Mouse (Mus musculus) hindbrain, embryonic 13.5 days (tissue): ENCODE measurements around the gene Siae. TPM values are rescaled to one million over a fixed set of nuclear protein-coding genes. Genes with fewer than 3 reads are reported as not detected.

Source experiments
- ATAC-seq: fragments of 200-750 bp; cut with Nextera tagmentation; 2 replicates; pipeline ENCODE4 v1.8.0; 2017; ENCODE audit warnings: moderate TSS enrichment; ENCODE audit not compliant: low FRiP score
- H3K27ac ChIP-seq: fragments of 300-500 bp; sonication (generic); 2 replicates; pipeline ENCODE4 v1.5.1; 2015; ENCODE audit warnings: inconsistent platforms, mild to moderate bottlenecking, moderate library complexity
- H3K27me3 ChIP-seq: fragments of 300-500 bp; sonication (generic); 2 replicates; pipeline ENCODE4 v1.6.1; 2015; ENCODE audit warnings: mild to moderate bottlenecking, inconsistent platforms
- H3K36me3 ChIP-seq: fragments of 300-500 bp; sonication (generic); 2 replicates; pipeline ENCODE4 v1.6.1; 2015; ENCODE audit warnings: mild to moderate bottlenecking, inconsistent platforms
- H3K4me1 ChIP-seq: fragments of 300-500 bp; sonication (generic); replicated peaks from 2 replicates; pipeline ENCODE4 v1.6.1; 2015; ENCODE audit warnings: inconsistent platforms
- H3K4me2 ChIP-seq: fragments of 300-500 bp; sonication (generic); 2 replicates; pipeline ENCODE4 v1.6.1; 2015; ENCODE audit warnings: inconsistent platforms, mild to moderate bottlenecking, moderate library complexity
- H3K4me3 ChIP-seq: fragments of 300-500 bp; sonication (generic); 2 replicates; pipeline ENCODE4 v1.5.1; 2015; ENCODE audit warnings: mild to moderate bottlenecking, inconsistent platforms
- H3K9ac ChIP-seq: fragments of 300-500 bp; sonication (generic); 2 replicates; pipeline ENCODE4 v1.6.1; 2015; ENCODE audit warnings: mild to moderate bottlenecking, inconsistent platforms
- H3K9me3 ChIP-seq: fragments of 300-500 bp; sonication (generic); 2 replicates; pipeline ENCODE4 v1.6.1; 2016; ENCODE audit warnings: inconsistent platforms
- WGBS: fragments of 180-500 bp; shearing (Covaris S2); methylation state at CpG from one replicate; pipeline ENCODE4 v1.1.7; 2015; 5-methylcytosine and 5-hydroxymethylcytosine counted together
- polyA plus RNA-seq: library from polyadenylated mRNA; unstranded; fragments of >200 nt; fragmentation: Nextera tagmentation; extraction: Ambion mirVana; gene quantifications from 2 replicates; pipeline ENCODE4 v1.2.1, GENCODE M21; 2015

The Siae gene
- polyA plus RNA-seq, 1 experiment from 2014 or later: 10.9 TPM

GRCm38 (mm10) chr9:37623981-37624380 lies 68.5 kb downstream of the Siae start:
- Histone ChIP-seq H3K27me3 (0 out of 2 replicates have a peak, but pooled peaks cover 2% of the 10 kb centered on the region), H3K27ac (peak overlapping the region; percentile 91; the same call in 1 of the 2 replicates), H3K9me3 (no peaks in the 10 kb centered on the region), H3K9ac (no peak overlapping the region), H3K4me1 (peaks cover 29% of the 10 kb centered on the region), H3K4me3 (no peak overlapping the region), H3K4me2 (no peak overlapping the region), H3K36me3 (no peaks in the 10 kb centered on the region)
- WGBS: 82% methylated on average over 3 of the region's 3 CpGs
- no peak for ATAC-seq

GRCm38 (mm10) chr9:37624502-37624901 lies 69.0 kb downstream of the Siae start:
- Histone ChIP-seq H3K9me3 (no peaks in the 10 kb centered on the region), H3K27ac (peak overlapping the region; percentile 91), H3K4me3 (no peak overlapping the region), H3K4me2 (no peak overlapping the region), H3K4me1 (peaks cover 29% of the 10 kb centered on the region), H3K27me3 (0 out of 2 replicates have a peak, but pooled peaks cover 2% of the 10 kb centered on the region), H3K9ac (no peak overlapping the region), H3K36me3 (no peaks in the 10 kb centered on the region)
- WGBS: 69% methylated on average over 1 of the region's 1 CpGs
- no peak for ATAC-seq

- peak; percentile 84 for ATAC-seq
- Histone ChIP-seq H3K36me3 (no peaks in the 10 kb centered on the region), H3K4me2 (peak overlapping the region; percentile 40), H3K9ac (peak overlapping the region; percentile 59; the same call in 1 of the 2 replicates), H3K27ac (peak overlapping the region; percentile 91), H3K9me3 (no peaks in the 10 kb centered on the region), H3K4me3 (no peak overlapping the region), H3K4me1 (peaks cover 29% of the 10 kb centered on the region), H3K27me3 (no peaks in the 10 kb centered on the region)
- WGBS: 13% methylated on average over 3 of the region's 3 CpGs
These were observed 69.6 kb downstream of the Siae start for GRCm38 (mm10) chr9:37625129-37625528.

GRCm38 (mm10) chr9:37625641-37626040 lies 70.1 kb downstream of the Siae start:
- peaks cover 29% of the 10 kb centered on the region for H3K4me1 ChIP-seq
- 8% methylated on average over 7 of the region's 7 CpGs for WGBS
- peak overlapping the region; percentile 40 for H3K4me2 ChIP-seq
- H3K9me3 ChIP-seq: no peaks in the 10 kb centered on the region
- peak overlapping the region; percentile 91 for H3K27ac ChIP-seq
- H3K9ac ChIP-seq: peak overlapping the region; percentile 59
- peak; percentile 92 for ATAC-seq
- H3K27me3 ChIP-seq: no peaks in the 10 kb centered on the region
- H3K4me3 ChIP-seq: peak overlapping the region; percentile 19
- H3K36me3 ChIP-seq: no peaks in the 10 kb centered on the region

- peak; percentile 46 for ATAC-seq
- H3K9ac ChIP-seq: peak overlapping the region; percentile 59; the same call in 1 of the 2 replicates
- H3K36me3 ChIP-seq: no peaks in the 10 kb centered on the region
- H3K9me3 ChIP-seq: no peaks in the 10 kb centered on the region
- 4% methylated on average over 3 of the region's 3 CpGs for WGBS
- H3K4me2 ChIP-seq: peak overlapping the region; percentile 40
- peak overlapping the region; percentile 19 for H3K4me3 ChIP-seq
- H3K27ac ChIP-seq: peak overlapping the region; percentile 91
- H3K27me3 ChIP-seq: no peaks in the 10 kb centered on the region
- peaks cover 29% of the 10 kb centered on the region for H3K4me1 ChIP-seq
These were observed 70.6 kb downstream of the Siae start for GRCm38 (mm10) chr9:37626103-37626567.

GRCm38 (mm10) chr9:37627263-37627662 lies 71.8 kb downstream of the Siae start:
- Histone ChIP-seq H3K27ac (no peak overlapping the region), H3K4me2 (no peak overlapping the region), H3K4me3 (no peak overlapping the region), H3K4me1 (peaks cover 29% of the 10 kb centered on the region), H3K9me3 (no peaks in the 10 kb centered on the region), H3K9ac (no peak overlapping the region), H3K27me3 (no peaks in the 10 kb centered on the region), H3K36me3 (no peaks in the 10 kb centered on the region)
- WGBS: 96% methylated on average over 1 of the region's 1 CpGs
- ATAC-seq: no peak

- H3K9ac ChIP-seq: no peak overlapping the region
- H3K9me3 ChIP-seq: no peaks in the 10 kb centered on the region
- peaks cover 29% of the 10 kb centered on the region for H3K4me1 ChIP-seq
- H3K27me3 ChIP-seq: no peaks in the 10 kb centered on the region
- no peak for ATAC-seq
- H3K27ac ChIP-seq: peak overlapping the region; percentile 35; the same call in 1 of the 2 replicates
- no peak overlapping the region for H3K4me2 ChIP-seq
- H3K36me3 ChIP-seq: no peaks in the 10 kb centered on the region
- H3K4me3 ChIP-seq: no peak overlapping the region
- WGBS: 33% methylated on average over 4 of the region's 4 CpGs
These were observed 73.1 kb downstream of the Siae start for GRCm38 (mm10) chr9:37628581-37628980.

- Histone ChIP-seq H3K27me3 (no peaks in the 10 kb centered on the region), H3K36me3 (no peaks in the 10 kb centered on the region), H3K4me2 (no peak overlapping the region), H3K27ac (no peak overlapping the region), H3K9me3 (no peaks in the 10 kb centered on the region), H3K4me3 (no peak overlapping the region), H3K9ac (no peak overlapping the region), H3K4me1 (peaks cover 19% of the 10 kb centered on the region)
- 94% methylated on average over 2 of the region's 2 CpGs for WGBS
- no peak for ATAC-seq
These were observed 74.4 kb downstream of the Siae start for GRCm38 (mm10) chr9:37629941-37630340.

GRCm38 (mm10) chr9:37632305-37632704 lies 76.8 kb downstream of the Siae start:
- H3K9me3 ChIP-seq: no peaks in the 10 kb centered on the region
- ATAC-seq: no peak
- H3K27ac ChIP-seq: no peak overlapping the region
- H3K4me3 ChIP-seq: no peak overlapping the region
- H3K4me2 ChIP-seq: no peak overlapping the region
- H3K9ac ChIP-seq: no peak overlapping the region
- no peaks in the 10 kb centered on the region for H3K36me3 ChIP-seq
- H3K4me1 ChIP-seq: no peaks in the 10 kb centered on the region
- WGBS: 93% methylated on average over 2 of the region's 2 CpGs
- H3K27me3 ChIP-seq: no peaks in the 10 kb centered on the region

- no peak for ATAC-seq
- no peak overlapping the region for H3K27ac ChIP-seq
- H3K9ac ChIP-seq: no peak overlapping the region
- H3K9me3 ChIP-seq: no peaks in the 10 kb centered on the region
- H3K4me2 ChIP-seq: no peak overlapping the region
- H3K36me3 ChIP-seq: no peaks in the 10 kb centered on the region
- no peaks in the 10 kb centered on the region for H3K4me1 ChIP-seq
- no peaks in the 10 kb centered on the region for H3K27me3 ChIP-seq
- WGBS: 93% methylated on average over 3 of the region's 3 CpGs
- H3K4me3 ChIP-seq: no peak overlapping the region
These were observed 78.8 kb downstream of the Siae start for GRCm38 (mm10) chr9:37634269-37634668.

- Histone ChIP-seq H3K27me3 (no peaks in the 10 kb centered on the region), H3K9ac (no peak overlapping the region), H3K4me1 (no peaks in the 10 kb centered on the region), H3K9me3 (no peaks in the 10 kb centered on the region), H3K4me3 (no peak overlapping the region), H3K27ac (no peak overlapping the region), H3K4me2 (no peak overlapping the region), H3K36me3 (no peaks in the 10 kb centered on the region)
- 19% methylated on average over 7 of the region's 7 CpGs for WGBS
- ATAC-seq: no peak
These were observed 80.8 kb downstream of the Siae start for GRCm38 (mm10) chr9:37636335-37636734.

GRCm38 (mm10) chr9:37636800-37637542 lies 81.5 kb downstream of the Siae start:
- WGBS: 60% methylated on average over 6 of the region's 6 CpGs
- no peaks in the 10 kb centered on the region for H3K9me3 ChIP-seq
- ATAC-seq: peak; percentile 43; the same call in 1 of the 2 replicates

GRCm38 (mm10) chr9:37638721-37639120 lies 83.2 kb downstream of the Siae start:
- Histone ChIP-seq H3K4me1 (no peaks in the 10 kb centered on the region), H3K4me2 (no peak overlapping the region), H3K36me3 (no peaks in the 10 kb centered on the region), H3K9ac (no peak overlapping the region), H3K27me3 (no peaks in the 10 kb centered on the region), H3K9me3 (no peaks in the 10 kb centered on the region), H3K27ac (no peak overlapping the region), H3K4me3 (no peak overlapping the region)
- WGBS: 89% methylated on average over 3 of the region's 3 CpGs
- no peak for ATAC-seq

More at GRCm38 (mm10) chr9:37636800-37637542, 81.5 kb downstream of the Siae start:
- Histone ChIP-seq H3K4me2 (no peak overlapping the region), H3K9ac (no peak overlapping the region), H3K4me3 (no peak overlapping the region), H3K36me3 (no peaks in the 10 kb centered on the region), H3K4me1 (no peaks in the 10 kb centered on the region), H3K27ac (no peak overlapping the region), H3K27me3 (no peaks in the 10 kb centered on the region)
